Mouse (Mus musculus) intestine, postnatal 0 days (tissue): ENCODE data around the gene Gabrb1. TPM values are rescaled to one million over a fixed set of nuclear protein-coding genes. Genes with fewer than 3 reads are reported as not detected.

Source experiments
- ATAC-seq: fragments of 200-750 bp; cut with Nextera tagmentation; 2 replicates; pipeline ENCODE4 v1.8.0; 2017; ENCODE audit warnings: mild to moderate bottlenecking, moderate TSS enrichment, moderate library complexity
- H3K27ac ChIP-seq: fragments of 300-500 bp; sonication (generic); 2 replicates; pipeline ENCODE4 v1.5.1; 2014; ENCODE audit warnings: mild to moderate bottlenecking, low read depth, low read length, moderate library complexity
- H3K27me3 ChIP-seq: fragments of 300-500 bp; sonication (generic); replicated peaks from 2 replicates; pipeline ENCODE4 v1.6.1; 2014; ENCODE audit warnings: low read length, mixed read lengths; ENCODE audit not compliant: control insufficient read depth, insufficient read depth
- H3K36me3 ChIP-seq: fragments of 300-500 bp; sonication (generic); 2 replicates; pipeline ENCODE4 v1.6.1; 2014; ENCODE audit warnings: mild to moderate bottlenecking, moderate library complexity; ENCODE audit not compliant: control insufficient read depth, insufficient read depth
- H3K4me1 ChIP-seq: fragments of 300-500 bp; sonication (generic); replicated peaks from 2 replicates; pipeline ENCODE4 v1.6.1; 2014; ENCODE audit warnings: antibody characterized with exemption, low read length, mixed read lengths; ENCODE audit not compliant: control insufficient read depth, insufficient read depth
- H3K4me2 ChIP-seq: fragments of 300-500 bp; sonication (generic); replicated peaks from 2 replicates; pipeline ENCODE4 v1.6.1; 2014; ENCODE audit warnings: low read depth, mild to moderate bottlenecking, moderate library complexity
- H3K4me3 ChIP-seq: fragments of 300-500 bp; sonication (generic); 2 replicates; pipeline ENCODE4 v1.5.1; 2014; ENCODE audit warnings: low read depth, low read length
- H3K9ac ChIP-seq: fragments of 300-500 bp; sonication (generic); 2 replicates; pipeline ENCODE4 v1.6.1; 2014; ENCODE audit warnings: mild to moderate bottlenecking, low read depth, low read length
- H3K9me3 ChIP-seq: fragments of 300-500 bp; sonication (generic); 2 replicates; pipeline ENCODE4 v1.6.1; 2016; ENCODE audit warnings: mixed run types; ENCODE audit not compliant: control insufficient read depth
- CTCF ChIP-seq: sonication (generic); IDR thresholded peaks from 2 replicates; pipeline ENCODE4 v1.5.1; 2016; ENCODE audit warnings: low read depth, mild to moderate bottlenecking, control low read depth, antibody characterized with exemption, moderate library complexity
- WGBS: fragments of 180-500 bp; shearing (Covaris S2); extraction: QIAGEN DNeasy Blood & Tissue Kit; methylation state at CpG from one replicate; pipeline ENCODE4 v1.1.7; 2014; 5-methylcytosine and 5-hydroxymethylcytosine counted together
- polyA plus RNA-seq: library from polyadenylated mRNA; unstranded; fragments of >200 nt; fragmentation: Nextera tagmentation; extraction: Ambion mirVana; gene quantifications from 2 replicates; pipeline ENCODE4 v1.2.1, GENCODE M21; 2015

The Gabrb1 gene
- polyA plus RNA-seq, 1 experiment from 2014 or later: 0.16 TPM

GRCm38 (mm10) chr5:72156598-72156997 is 498.7 kb downstream of the Gabrb1 start:
- H3K4me2 ChIP-seq: no peak overlapping the region
- H3K9ac ChIP-seq: no peak overlapping the region
- 55% methylated on average over 5 of the region's 5 CpGs for WGBS
- H3K27ac ChIP-seq: no peak overlapping the region
- H3K4me3 ChIP-seq: no peak overlapping the region
- no peaks in the 10 kb centered on the region for H3K9me3 ChIP-seq
- no peak for TF ChIP-seq CTCF
- peaks cover 31% of the 10 kb centered on the region for H3K36me3 ChIP-seq
- ATAC-seq: no peak
- no peaks in the 10 kb centered on the region for H3K4me1 ChIP-seq
- H3K27me3 ChIP-seq: no peaks in the 10 kb centered on the region

DNA sequence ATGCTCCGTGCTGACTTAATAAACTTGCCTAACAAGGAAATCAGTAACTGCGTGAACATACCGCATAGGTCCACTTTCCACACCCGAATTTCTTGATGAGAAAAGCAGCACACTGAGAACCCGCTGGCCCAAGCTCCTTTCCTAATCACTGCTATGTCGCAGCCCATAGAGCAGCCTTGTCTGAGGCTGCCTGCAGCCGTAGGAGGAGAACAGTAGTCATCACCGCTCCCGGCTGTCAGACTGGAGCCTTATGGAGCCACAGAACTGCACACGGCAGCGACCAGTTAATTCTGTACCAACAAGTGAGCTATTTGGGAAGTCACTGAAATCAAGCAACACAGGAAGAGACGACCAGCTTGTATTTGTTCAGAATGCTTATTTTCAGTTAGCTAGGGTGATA is 500.8 kb downstream of the Gabrb1 start:
- Histone ChIP-seq H3K36me3 (peaks cover 35% of the 10 kb centered on the region), H3K27ac (no peak overlapping the region), H3K4me2 (no peak overlapping the region), H3K9ac (no peak overlapping the region), H3K4me1 (no peaks in the 10 kb centered on the region), H3K27me3 (no peaks in the 10 kb centered on the region), H3K9me3 (no peaks in the 10 kb centered on the region), H3K4me3 (no peak overlapping the region)
- no peak for TF ChIP-seq CTCF
- no peak for ATAC-seq
- WGBS: 91% methylated on average over 12 of the region's 12 CpGs

DNA sequence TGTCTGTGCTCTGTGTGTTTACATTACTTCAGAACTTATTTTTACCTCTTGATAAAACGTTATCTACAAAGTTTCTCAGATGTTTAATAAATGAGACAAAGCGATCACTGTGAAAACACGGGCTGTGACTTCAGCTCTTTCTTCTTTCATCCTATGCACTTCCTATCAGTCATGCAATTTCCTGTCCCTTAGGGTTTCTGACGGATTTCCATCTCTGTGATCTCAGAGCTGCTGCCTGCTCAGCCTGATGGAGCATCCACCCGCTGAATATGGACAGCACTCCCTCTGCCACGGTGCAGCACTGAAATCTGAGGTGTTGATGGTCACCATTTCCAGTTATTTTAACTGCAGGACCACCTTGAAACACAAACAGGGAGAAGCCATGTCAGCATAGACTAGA is 501.6 kb downstream of the Gabrb1 start:
- WGBS: 71% methylated on average over 6 of the region's 6 CpGs
- H3K4me1 ChIP-seq: no peaks in the 10 kb centered on the region
- no peaks in the 10 kb centered on the region for H3K27me3 ChIP-seq
- H3K9me3 ChIP-seq: no peaks in the 10 kb centered on the region
- no peak overlapping the region for H3K4me3 ChIP-seq
- H3K4me2 ChIP-seq: no peak overlapping the region
- no peak for ATAC-seq
- no peak for TF ChIP-seq CTCF
- no peak overlapping the region for H3K27ac ChIP-seq
- H3K9ac ChIP-seq: no peak overlapping the region
- H3K36me3 ChIP-seq: peaks cover 35% of the 10 kb centered on the region

DNA sequence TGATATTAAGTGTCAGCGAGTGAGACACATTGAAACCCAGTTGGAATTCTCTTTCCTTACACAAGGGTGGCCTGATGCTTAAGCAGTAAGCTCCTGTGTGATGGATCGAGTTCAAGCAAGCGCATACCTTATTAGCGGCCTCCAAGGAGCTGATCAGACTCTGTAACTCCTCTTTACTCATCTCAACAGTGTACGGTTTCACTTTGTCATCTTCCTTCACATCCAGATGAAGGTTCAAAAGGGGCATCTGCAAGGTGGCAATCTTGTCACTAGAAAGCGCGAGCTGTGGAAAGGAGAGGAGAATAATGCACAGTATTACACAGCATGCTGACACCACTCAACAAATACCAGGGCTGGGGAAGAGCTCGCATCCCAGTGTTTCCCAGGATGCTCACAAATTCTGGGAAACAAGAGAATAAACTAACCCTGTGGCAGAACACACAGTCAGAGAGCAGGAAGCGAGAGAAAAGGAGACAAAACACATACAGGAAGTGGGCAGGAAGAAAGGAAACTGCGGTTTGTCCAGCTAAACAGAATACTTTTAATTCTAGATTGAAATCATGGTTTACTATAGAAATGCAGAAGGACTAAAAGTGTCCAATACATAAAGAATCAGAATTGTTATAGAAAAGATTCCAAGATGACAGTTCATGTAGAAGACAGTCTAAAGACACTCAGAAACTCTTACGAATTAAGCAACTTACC is 503.0 kb downstream of the Gabrb1 start:
- Histone ChIP-seq H3K9ac (no peak overlapping the region), H3K4me2 (no peak overlapping the region), H3K4me1 (no peaks in the 10 kb centered on the region), H3K36me3 (peaks cover 31% of the 10 kb centered on the region), H3K27me3 (no peaks in the 10 kb centered on the region), H3K27ac (no peak overlapping the region), H3K4me3 (no peak overlapping the region), H3K9me3 (no peaks in the 10 kb centered on the region)
- no peak for TF ChIP-seq CTCF
- WGBS: 87% methylated on average over 11 of the region's 11 CpGs
- no peak for ATAC-seq

DNA sequence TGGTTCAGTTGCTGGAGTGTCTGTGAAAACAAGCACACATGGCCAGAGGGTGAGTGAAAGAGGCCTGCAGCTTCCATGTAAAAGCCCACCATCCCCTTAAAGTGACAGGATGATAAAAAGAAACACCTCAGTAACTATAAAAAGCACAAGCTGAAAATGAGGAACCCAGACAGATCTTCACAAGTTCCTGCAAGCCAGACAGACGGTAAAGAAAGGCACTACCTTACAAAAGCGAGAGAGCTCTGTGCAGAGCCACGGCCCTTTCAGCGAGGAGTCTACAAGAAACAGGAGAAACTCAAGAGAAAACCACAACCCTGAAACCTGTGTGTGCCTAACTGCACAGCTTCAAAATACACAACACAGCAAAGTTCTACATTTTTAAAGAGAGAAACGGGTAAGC is 504.9 kb downstream of the Gabrb1 start:
- Histone ChIP-seq H3K4me3 (no peak overlapping the region), H3K27me3 (no peaks in the 10 kb centered on the region), H3K27ac (no peak overlapping the region), H3K9me3 (no peaks in the 10 kb centered on the region), H3K9ac (no peak overlapping the region), H3K36me3 (peaks cover 30% of the 10 kb centered on the region), H3K4me1 (0 out of 2 replicates have a peak, but pooled peaks cover 6% of the 10 kb centered on the region), H3K4me2 (no peak overlapping the region)
- ATAC-seq: no peak
- WGBS: 88% methylated on average over 5 of the region's 5 CpGs
- no peak for TF ChIP-seq CTCF

- ATAC-seq: no peak
- Histone ChIP-seq H3K4me1 (0 out of 2 replicates have a peak, but pooled peaks cover 6% of the 10 kb centered on the region), H3K36me3 (peaks cover 22% of the 10 kb centered on the region), H3K9ac (no peak overlapping the region), H3K4me2 (no peak overlapping the region), H3K9me3 (no peaks in the 10 kb centered on the region), H3K4me3 (no peak overlapping the region), H3K27ac (no peak overlapping the region), H3K27me3 (no peaks in the 10 kb centered on the region)
- 51% methylated on average over 7 of the region's 7 CpGs for WGBS
- peak; percentile 22 for TF ChIP-seq CTCF
Measured at GRCm38 (mm10) chr5:72164386-72164785, 506.5 kb downstream of the Gabrb1 start.
